Mouse (Mus musculus) lung, adult 2 months (tissue): Measurements from ENCODE around the gene Parvb.

Source experiments
- CTCF ChIP-seq: fragments of 200-500 bp; IDR thresholded peaks from 2 replicates; pipeline ENCODE4 v1.5.1; 2011; ENCODE audit warnings: mild to moderate bottlenecking, low read length, control low read depth; ENCODE audit not compliant: insufficient read depth
- POLR2A ChIP-seq: fragments of 200-500 bp; IDR thresholded peaks from 2 replicates; pipeline ENCODE4 v1.6.1; 2011; ENCODE audit warnings: low read depth, mild to moderate bottlenecking, control low read depth, low read length, borderline replicate concordance; ENCODE audit errors: extremely low read depth

DNA sequence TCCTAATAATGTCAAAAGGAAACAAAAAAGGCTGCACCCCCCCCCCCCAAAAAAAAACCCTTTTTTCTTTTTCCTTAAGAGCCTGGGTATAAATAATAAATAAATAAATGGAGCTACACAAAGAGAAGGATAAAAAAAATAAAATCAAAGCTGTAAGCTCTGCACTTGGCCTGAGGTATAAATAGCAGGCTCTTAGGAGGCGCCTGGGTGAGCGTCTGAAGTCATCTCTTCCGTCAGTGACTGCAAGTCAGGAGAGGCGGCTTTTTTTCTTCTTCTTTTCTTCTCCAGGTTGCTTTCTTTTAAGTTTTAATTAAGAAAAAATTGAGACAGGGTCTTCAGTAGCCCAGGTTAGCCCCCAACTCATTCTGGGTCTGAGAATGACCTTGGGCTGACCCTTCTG, 34.4 kb downstream of the Parvb start:
- TF ChIP-seq POLR2A (no peak), CTCF (no peak)
